Mouse (Mus musculus): ENCODE data around the gene 4931422A03Rik. TPM values are rescaled to one million over a fixed set of nuclear protein-coding genes. Genes with fewer than 3 reads are reported as not detected.
A peak's percentile ranks its signal among the peaks of the same experiment; 100 is the strongest.
"Not testable (repeated sequence)": the region's sequence is repeated elsewhere in the genome, so short reads cannot be mapped to it uniquely, and the experiment has no call there.

4931422A03Rik gene
- polyA plus RNA-seq, 2 experiments from 2014 or later: 0.59 TPM; not detected in 1

DNA sequence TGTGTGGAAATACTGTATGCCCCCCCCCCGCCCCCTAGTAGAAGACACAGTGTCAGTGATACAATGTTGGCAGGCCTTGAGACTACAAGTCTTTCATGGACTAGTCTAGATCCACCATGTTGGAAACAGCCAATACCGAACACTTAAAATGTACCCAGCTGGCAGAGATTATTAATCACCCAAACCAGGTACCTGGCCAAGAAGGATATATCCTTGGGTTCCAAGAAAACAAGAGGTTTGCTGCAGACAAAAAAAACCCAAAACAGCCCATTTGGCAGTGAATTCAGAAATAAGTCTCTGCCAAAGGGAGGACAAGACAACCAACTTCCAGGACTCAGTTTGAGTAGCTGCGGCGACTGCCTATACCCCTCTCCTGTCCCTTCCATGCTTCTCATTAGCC, 3.5 kb downstream of the 4931422A03Rik start:
- no peak for ATAC-seq

DNA sequence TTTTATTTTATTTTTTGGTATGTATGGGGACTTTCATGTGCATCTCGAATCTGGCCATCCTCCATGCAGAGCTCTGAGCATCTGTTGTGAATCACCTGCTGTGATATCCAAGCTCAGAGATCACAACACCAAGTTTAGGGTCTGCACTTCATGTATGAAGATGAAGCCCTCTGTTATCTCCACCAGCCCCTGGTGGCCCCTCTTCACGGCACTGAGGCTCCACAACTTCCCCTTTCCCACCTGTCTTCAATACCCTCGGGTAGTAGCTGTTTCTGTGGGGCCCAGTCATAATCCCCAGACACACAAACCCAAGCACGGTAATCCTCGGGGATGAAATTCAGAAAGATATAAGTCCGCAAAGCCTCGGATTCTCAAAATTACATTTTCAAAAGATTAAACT, 5.1 kb downstream of the 4931422A03Rik start:
- ATAC-seq: no peak

DNA sequence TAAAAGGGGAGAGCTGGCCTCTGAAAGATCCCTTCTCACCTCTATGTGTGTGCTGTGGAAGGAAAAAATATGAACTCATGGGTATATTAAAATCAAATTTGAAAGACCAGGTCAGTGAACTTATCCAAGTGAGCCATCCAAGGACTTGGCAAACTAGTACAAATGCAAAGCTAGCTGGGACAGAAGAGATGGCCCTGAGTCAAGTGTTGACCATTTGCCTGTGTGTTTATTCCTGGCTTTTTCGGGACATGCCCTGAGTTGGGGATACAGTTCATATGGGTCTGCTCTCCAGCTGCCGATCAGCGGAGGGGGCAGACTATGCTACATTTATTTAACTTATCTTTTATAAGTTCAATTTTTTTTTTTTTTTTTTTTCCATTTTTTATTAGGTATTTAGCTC, 19.3 kb downstream of the 4931422A03Rik start:
- not testable (repeated sequence) for ATAC-seq

DNA sequence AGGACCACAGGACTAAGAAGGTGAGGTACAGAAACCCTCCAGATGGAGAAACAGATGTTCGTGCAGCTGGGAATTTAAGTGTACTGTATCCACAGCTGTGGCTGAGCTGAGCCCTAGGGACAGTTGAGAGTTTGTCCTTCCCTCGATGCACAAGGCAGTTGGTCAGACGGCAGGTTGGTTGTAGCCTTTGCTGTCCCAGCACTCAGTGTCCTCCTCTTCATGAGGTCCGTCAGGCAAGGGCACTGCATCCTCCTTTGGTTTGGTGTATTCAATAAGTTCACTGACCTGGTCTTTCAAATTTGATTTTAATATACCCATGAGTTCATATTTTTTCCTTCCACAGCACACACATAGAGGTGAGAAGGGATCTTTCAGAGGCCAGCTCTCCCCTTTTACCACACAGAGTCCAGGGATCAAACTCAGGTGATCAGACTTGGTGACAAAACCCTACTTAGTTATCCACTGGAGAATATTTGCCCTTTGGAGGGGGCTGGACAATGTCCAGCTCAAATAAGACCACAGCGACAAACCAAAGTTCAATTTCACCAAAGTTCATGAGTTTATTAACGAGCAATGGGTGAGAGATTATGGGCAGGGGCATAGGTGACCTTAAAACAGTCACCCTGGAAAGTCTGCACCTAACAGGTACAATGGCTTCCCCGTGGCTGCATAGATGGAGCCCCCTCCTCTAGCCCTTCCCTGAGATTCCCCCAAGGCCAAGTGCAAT, 20.2 kb downstream of the 4931422A03Rik start:
- no peak for ATAC-seq

DNA sequence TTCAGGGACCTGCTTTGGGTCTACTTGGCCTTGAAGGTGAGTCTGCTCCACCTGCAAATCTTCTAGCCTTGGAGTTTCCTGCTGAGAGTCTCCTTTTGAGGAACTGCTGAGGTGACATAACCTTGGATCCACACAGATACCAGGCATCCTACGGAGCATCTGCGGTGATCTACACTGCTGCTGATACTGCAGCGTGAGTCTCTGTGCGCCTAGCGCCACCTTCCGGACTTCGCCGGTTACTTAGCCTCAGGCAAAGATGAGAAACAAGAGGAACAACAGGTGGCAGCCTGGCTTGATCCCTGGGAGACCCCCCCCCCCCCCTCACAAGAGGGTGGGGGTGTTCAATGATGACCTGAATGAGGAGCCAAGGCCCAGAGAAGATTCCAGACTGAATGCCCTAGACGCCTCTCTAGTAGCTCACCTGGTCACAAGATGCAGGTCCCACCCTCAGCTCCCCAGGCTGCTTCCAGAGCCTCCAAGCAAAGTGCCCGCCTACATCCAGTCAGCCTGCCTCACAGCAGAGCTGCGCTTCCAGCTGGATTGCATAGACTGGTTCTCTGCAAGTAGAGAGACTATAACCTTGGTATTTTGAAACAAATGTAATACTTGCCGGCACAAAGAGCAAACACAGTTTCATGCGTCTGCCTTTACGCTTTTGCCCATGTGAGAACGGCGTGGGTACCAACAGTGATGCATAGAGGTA, 25.3 kb downstream of the 4931422A03Rik start:
- ATAC-seq: no peak

DNA sequence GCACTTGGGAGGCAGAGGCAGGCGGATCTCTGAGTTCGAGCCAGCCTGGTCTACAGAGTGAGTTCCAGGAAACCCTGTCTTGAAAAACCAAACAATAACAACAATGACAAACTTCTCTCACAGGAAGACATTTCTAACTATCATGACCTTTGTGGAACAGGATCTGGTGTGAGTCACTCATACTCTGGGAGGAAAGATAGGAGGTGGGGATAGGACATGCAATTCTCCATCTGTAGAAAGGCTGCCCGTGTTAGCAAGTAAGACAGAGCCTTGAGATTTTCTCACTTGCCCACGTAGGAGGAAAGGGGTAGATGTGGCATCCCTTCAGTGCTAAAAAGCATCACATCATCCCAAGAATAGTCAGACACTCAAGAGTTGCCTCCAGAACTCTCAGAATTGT, 26.3 kb downstream of the 4931422A03Rik start:
- ATAC-seq: no peak

DNA sequence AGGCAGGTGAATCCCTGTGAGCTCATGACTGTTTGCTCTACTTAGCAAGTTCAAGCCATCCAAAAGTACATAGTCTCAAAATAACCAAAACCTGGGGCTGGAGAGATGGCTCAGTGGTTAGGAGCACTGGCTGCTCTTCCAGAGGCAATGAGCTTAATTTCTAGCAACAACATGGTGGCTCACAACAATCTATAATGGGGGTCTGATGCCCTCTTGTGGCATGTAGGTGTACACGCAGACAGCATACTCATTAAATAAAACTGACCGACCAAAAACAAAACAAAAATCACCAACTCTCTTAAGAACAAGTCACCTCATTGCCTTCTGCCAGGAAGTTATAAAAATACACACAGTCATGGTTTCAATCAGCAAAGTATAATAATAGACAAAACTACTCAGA, 27.1 kb downstream of the 4931422A03Rik start:
- ATAC-seq: no peak

DNA sequence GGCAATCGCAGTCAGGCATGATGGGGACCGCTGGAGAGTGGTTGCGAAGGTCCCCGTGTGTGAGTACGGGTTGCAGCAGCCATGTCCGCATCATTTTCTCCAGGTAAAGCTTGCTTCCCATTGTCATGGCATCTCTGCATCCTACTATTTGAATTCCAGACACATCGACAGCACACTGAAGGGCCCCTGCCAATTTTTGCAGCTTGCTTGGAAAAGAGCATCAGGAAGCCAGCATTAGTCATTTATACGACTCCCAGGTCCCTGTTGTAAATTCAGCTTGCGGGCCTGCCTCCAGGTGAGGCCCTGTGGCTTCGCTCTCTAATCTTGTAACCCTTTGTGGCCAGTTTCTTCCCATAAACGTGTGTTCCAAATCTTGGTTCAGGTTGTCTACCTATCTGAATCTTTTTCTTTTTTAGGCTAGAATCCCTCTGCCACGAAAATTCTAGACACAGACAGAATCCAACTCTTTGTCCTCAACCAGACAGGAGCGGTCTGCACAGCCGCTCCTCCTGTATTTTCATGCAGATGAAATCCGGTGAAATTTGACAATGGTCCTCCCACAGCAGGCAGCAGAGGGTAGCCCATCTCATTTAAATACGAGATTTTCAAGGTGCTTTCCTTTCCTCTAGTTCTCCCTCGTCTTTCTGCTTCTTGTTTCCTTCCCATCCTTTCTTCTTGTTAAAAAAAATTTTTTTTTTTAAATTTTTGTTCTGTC, 35.4 kb downstream of the 4931422A03Rik start:
- ATAC-seq: no peak

DNA sequence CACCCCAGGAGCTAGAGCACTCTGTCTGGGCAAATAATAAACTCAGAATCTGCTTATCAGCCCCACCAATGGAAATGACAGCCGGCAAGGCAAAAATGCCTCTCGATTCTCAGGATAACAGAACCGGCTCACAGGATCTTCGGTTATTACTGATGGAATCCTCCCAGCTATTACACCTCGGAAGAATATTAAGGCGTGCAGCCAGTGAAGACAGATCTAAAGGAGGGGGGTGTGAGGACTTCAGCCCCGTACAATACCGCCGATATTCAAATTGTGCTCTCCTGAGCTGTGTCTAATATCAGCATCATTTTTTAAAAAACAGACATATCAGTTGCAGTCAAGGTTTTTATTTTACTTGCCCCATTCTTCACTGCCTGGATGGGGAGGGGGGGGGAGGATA, 36.0 kb downstream of the 4931422A03Rik start:
- no peak for ATAC-seq

DNA sequence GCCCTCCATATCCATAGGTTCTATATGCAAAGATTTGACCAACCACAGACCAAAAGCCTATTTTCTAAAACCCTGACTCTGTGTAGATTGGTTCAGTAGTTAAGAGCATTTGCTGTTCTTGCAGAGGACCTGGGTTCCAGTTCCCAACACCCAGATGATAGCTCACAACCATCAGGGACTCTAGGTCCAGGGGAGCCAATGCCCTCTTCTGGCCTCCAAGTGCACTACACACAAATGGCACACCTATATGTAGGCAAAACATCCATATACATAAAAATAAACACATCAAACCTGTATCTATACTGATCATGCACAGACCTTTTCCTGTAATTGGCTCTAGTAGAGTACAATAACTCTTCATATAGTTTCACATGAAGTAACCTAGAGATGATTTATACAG, 36.9 kb downstream of the 4931422A03Rik start:
- no peak for ATAC-seq

DNA sequence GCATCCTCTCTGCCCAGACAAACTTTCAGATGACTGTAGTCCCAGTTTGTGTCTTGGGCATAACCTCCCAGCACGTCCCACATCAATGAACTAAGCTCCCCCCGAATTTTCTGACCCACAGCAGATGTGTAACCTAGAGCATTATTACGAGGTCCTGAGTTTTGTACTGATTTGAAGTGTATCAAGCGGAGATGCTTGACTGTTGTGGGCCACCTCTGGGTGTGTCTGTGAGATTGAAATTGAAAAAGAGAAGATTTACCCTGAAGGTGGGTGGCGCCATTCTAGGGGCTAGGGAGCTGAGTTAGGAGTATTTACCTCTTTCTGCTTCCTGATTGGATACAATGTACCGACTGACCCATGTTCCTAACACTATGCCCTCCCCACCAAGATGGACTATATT, 38.4 kb downstream of the 4931422A03Rik start:
- no peak for ATAC-seq

DNA sequence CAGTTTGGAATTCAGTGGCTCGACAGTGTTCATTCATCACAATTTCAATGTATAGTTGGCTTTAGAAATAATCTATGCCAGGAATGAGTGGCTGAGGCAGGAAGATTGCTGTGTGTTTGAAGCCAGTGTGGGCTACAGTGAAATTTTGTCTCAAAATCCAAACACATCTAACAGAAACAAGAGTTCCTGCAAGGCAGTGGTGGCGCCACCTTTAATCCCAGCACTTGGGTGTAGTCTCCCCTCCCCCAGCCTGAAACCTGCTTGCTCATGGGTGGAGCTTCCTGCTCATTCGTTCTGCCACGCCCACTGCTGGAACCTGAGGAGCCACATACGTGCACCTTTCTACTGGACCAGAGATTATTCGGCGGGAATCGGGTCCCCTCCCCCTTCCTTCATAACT, 40.6 kb downstream of the 4931422A03Rik start:
- ATAC-seq: not testable (repeated sequence)

DNA sequence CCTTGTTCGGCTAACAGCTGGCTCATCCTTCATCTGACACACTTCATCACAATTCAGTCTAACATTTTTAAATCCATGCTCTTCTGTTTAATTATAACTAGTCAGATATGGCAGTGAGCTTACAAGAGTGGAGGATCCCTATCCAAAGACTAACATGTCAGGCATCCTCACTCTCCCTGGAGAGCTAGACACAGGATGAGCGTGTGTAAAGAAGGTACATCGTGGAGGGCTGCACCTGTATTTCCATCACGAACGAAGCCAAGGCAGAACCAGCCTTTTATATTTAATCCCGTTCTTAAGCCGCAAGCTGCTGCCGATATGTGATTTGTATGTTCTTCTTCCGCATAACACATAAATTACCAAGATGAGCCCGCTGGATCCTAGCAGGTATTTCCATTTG, 45.0 kb downstream of the 4931422A03Rik start:
- ATAC-seq: no peak

DNA sequence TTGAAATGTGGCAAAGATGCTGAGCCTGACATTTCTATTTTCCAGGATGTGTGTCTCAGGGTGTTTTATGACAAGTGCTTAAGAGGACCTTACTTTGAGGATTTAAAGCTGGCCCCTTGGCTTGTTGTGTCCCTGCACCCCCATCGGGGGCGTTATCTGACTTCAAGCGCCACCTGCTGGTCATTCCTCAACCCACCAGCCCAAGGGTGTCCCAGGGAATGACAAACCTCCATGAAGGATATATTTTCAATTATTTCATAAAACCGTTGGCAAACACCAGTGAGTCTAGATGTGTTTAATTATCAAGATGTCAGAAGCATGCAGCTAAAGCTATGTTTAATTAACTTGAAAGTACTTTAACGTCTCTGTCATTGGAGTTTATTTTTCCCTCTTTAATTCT, 45.9 kb downstream of the 4931422A03Rik start:
- peak; percentile 71 for ATAC-seq

DNA sequence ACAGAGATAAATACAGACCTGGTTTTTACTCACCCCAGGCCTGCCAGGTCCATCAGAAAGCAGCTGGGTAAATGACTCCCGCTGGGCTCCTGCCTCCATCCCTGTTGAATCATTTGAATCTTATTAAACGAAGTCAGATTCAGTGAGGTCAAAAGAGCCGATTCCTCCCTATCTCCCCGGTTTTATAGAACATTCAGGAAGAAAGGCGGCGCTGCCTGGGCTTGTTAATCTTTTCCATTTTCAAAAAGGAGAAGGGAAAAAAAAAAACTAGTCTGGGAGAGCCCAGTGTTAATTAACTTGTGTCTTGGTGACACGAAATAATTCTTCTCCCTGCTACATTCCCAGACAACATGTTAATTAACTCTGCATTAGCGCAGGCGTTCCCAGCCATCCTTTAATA, 50.4 kb downstream of the 4931422A03Rik start:
- ATAC-seq: no peak

DNA sequence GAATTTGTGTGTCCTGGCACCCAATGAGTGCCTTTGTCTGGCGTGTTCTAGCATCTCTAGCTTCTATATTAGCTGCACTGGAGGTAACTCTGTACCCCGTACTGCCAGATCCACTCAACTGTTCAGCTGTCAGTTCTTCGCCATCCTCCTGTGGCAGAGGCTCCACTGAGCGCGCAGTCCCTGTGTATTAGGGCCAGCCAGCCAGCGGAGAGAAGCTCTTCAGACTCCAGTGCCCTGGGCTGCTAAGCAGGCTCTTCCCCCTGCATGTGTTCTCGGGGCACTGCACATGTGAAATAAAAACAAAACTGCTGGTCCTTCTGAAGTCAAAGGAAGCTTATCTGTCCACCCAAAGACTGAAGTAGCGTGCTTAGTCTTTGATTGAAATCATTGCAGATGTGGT, 50.9 kb downstream of the 4931422A03Rik start:
- no peak for ATAC-seq

DNA sequence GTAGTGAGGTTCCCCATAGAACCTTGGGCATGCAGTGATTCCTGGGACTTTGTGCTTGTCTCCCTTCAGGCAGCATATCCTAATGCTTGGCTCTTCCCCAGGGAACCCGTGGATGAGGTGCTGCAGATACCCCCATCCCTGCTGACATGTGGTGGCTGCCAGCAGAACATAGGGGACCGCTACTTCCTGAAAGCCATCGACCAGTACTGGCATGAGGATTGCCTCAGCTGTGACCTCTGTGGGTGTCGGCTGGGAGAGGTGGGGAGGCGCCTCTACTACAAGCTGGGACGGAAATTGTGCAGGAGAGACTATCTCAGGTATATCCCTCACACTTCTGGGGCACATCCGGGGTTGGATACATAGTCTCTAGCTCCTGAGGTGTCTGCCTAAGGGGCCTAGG, 52.3 kb downstream of the 4931422A03Rik start:
- no peak for ATAC-seq

DNA sequence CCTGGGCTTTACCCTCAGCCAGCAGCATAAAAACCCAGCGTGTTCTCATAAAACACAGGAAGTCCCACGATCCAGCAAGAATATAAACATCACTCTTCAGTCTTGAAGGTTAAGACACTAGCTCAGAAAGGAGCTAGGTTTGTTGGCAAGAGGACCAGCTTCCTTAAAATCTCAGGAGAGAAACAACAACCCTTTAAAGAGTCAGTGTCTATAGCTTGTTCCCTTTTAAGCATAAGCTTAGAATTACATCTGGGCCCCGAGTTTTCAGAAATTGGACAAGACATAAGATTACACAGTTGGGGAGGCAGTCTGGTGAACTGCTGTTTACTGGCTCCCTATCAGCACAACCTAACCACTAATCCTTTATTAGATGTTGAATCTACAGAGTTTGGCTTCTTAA, 56.3 kb downstream of the 4931422A03Rik start:
- no peak for ATAC-seq

DNA sequence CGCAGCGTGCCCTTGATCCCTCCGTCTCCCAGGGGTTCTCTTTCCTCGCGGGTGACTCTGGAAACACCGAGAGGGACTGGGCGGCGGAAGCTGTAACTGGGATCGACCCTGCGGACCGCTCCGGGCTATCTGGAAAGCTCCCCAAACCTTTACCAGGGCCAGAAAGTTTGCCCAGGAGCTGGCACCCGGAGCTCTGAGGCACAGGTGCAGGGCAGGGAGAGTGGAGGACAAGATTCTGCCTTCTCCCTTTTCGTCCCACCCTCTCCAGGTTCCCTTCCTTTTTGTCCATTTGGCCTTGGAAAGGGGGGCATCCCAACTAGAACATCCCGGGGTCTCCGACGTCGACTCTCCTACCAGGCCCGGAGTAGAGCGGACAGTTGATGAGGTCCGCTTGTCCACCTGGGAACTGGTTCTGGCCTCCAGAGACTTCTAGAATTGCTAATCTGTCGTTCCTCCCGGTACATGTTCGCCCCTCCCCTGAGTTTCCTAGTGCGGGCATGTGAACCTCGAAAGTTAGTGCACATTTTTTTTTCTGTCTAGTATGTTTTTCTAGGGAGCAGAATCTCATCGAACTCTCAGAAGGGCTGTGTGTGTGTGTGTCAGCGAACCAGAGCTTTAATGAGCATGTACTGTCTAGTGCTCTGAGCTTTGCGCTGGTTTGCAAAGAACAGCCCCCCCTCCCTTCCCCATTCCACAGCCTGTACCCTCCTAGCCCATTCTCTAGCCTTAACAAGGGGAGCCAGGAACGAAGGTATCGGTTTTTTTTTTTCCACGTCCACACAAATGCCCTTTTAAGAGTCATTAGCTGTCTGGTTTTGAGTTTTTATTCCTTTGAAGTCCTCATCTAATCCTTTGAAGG, 57.1 kb downstream of the 4931422A03Rik start:
- no peak for ATAC-seq

DNA sequence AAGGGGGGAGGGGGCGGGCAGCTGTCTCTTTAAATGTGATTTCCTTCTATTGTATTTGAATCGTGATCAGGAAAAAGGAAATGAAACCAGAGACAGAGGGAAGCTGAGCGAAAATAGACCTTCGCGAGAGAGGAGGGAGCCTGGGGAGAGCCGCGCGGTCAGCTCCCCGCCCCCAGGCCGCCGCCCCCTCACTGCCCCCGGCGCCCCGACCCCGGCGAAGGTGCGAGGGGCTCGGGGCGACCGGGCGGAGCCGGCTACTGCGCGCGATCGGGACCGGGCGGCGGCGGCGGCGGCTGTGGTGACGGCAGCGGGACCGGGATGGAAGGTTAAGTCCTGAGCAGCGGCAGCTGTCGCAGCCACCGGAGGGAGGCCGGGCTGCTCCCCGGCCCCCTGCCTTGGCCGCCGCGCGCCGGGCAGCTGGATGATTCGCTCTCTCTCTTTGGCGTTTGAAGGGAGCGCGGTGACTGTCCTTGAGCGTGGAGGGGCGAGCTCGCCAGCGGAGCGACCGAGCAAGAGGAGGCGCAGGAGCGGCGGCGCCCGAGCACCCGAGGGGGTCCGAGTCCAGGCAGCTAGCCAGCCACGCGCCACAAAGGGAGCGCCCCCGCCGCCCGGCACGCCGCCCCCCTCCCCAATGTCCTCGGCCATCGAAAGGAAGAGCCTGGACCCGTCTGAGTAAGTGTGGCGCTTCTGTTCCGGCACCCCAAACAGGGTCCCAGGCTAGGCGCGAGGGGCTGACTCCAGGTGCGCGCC, 57.9 kb downstream of the 4931422A03Rik start:
- peak; percentile 36 for ATAC-seq

DNA sequence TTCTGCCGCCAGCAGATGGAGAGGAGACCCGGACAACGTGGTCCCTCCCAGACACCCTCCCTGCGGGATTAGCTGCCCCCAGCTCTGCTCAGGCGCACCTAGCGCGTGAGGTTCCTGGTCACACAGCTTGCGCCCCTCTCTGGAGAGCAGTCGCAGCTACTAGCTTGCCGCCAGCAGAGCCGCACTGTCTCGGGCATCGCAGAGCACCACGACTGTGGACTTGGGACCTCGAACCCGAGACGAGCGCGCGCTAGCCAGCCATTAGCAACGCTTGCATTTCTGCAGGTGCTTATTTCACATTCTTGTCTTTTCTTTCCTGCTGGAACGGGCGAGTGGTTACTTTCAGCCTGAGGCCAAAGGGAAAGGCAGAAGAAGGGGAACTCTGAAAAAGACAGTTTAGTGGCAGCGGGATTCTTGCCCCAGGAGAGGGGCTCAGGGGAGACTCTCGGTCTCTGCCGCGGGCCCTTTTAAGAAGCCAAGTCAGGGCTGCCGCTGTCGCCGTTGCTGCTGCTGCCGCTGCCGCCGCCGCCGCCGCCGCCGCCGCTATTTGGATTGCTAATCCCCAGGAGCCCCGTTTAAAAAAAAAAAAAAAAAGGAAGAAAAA, 58.6 kb downstream of the 4931422A03Rik start:
- peak; percentile 40 for ATAC-seq

Data from activated CD4-positive, CD25-positive, alpha-beta regulatory T cell, adult 4 months (primary cell).